Mouse (Mus musculus): ENCODE measurements around the gene Sos2. TPM values are rescaled to one million over a fixed set of nuclear protein-coding genes. Genes with fewer than 3 reads are reported as not detected.
A peak's percentile ranks its signal among the peaks of the same experiment; 100 is the strongest.
"Not testable (repeated sequence)": the region's sequence is repeated elsewhere in the genome, so short reads cannot be mapped to it uniquely, and the experiment has no call there.

Sos2 gene
- total RNA-seq, 2 experiments from 2014 or later, result 27.7 to 34.3 TPM

DNA sequence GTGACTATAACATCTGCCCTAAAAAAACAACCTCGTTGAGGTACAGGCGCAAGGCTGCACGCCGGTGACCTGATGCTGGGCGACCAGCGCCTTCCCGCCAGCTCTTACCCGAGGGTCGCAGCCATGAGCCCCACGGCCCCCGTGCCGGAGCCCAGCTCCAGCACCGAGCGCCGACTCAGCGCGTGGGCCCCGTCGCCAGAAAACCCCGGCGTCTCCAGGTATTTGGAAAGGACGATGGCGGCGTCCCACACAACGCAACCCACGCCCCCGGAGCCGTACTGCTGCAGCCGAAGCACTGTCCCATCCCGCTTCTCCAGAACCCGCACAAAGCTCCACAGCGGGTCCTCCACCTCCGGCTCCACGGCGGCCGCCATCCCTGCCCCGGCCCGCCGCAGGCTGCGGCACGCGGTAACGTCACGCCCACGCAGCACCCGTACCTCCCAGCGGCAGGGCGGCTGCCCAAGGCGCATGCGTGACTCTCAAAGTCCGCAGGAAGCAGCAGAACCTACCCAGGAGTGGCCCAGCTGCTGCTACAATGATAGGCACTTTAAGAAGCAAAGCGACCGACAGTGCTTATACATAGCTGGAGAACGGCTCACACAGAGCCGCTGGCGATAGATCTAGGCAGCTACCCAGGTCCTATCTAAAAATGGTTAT lies 98.9 kb downstream of the Sos2 start, which contains the start of gene Vcpkmt:
Gene Vcpkmt, minus strand, starts transcription at position 416 of the 657 bp plus-strand sequence.
- intact Hi-C loops (cut with DNase I), result loop anchor here (10.0 kb wide), 1 partner anchor 388 kb away; the partner anchor contains the start of genes Dnaaf2 and Gm49383

DNA sequence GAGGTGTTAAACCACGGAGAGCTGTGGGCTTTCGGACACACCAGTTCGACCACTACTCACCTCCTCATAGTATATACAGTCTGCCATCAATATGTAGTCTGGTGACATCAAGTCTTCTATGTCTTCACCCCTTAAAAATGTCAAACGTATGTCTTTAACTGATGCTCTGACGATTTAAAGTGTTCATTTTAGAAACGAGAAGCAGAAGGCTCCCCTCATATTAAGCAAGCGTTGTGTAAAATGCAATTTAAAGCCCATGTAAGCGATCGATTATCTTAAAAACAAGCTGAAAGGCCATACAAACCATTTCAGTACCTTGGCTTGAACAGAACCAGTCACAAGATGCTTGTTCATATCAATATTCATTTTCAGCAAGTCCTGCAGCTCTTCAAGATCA lies 99.4 kb downstream of the Sos2 start:
- DNase-seq (ENCODE audit: extremely low spot score in 1 of 2, low spot score in 2 of 2), result no peak
- intact Hi-C loops (cut with DNase I), result loop anchor here (10.0 kb wide), 1 partner anchor 387 kb away; the partner anchor contains the start of genes Dnaaf2 and Gm49383

More for the DNA sequence above, 98.9 kb downstream of the Sos2 start, which contains the start of gene Vcpkmt:
- DNase-seq (ENCODE audit: extremely low spot score in 1 of 2, low spot score in 2 of 2), result peak; percentile 84 to 95

DNA sequence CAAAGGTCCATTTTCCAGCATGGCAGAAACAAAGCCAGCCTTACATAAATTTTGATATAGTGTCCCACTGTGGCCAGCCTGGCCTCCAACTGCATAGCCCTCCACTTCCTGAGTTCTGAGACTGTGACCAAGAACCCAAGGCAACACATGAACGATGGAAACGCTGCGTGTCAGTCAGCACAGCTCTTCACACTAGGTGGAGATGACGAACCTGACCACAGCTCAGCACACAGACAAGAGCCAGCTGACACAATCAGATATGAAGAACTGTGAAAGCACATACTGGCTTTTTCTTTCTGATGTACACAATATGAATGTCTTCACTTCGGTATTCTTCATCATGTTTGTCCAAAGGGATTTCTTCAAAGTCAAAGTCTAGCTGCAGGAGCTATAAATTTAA lies 102.0 kb downstream of the Sos2 start:
- DNase-seq (ENCODE audit: extremely low spot score in 1 of 2, low spot score in 2 of 2), result no peak
- intact Hi-C loops (cut with DNase I), result loop anchor here (10.0 kb wide), 1 partner anchor 385 kb away; the partner anchor contains the start of genes Dnaaf2 and Gm49383

DNA sequence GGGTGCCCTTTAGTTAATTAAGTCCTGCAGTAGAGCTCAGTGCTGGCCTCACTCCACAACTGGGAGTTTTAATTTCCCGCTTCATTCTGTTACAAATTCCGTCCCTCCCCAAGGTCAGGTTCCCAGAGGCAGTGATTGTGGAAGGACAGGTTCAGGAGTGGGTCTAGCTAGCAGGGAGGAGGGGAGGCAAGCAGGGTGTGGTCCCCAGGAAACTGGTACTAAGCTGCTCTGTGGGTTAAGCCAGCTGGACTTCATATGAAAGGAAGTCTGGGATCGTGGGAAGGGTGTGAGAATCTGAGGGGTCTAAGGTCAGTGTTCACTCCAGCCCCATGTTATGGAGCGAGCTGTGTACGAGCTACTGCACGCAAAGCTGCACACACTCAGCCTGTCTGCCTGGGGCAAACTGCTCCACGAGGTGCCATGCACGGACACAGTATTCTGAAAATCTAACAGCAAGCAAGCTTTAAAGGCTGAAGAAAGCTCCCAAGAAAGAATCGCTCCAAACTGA lies 105.5 kb downstream of the Sos2 start:
- DNase-seq (ENCODE audit: extremely low spot score in 1 of 2, low spot score in 2 of 2), result no peak
- intact Hi-C loops (cut with DNase I), result no loop called here

DNA sequence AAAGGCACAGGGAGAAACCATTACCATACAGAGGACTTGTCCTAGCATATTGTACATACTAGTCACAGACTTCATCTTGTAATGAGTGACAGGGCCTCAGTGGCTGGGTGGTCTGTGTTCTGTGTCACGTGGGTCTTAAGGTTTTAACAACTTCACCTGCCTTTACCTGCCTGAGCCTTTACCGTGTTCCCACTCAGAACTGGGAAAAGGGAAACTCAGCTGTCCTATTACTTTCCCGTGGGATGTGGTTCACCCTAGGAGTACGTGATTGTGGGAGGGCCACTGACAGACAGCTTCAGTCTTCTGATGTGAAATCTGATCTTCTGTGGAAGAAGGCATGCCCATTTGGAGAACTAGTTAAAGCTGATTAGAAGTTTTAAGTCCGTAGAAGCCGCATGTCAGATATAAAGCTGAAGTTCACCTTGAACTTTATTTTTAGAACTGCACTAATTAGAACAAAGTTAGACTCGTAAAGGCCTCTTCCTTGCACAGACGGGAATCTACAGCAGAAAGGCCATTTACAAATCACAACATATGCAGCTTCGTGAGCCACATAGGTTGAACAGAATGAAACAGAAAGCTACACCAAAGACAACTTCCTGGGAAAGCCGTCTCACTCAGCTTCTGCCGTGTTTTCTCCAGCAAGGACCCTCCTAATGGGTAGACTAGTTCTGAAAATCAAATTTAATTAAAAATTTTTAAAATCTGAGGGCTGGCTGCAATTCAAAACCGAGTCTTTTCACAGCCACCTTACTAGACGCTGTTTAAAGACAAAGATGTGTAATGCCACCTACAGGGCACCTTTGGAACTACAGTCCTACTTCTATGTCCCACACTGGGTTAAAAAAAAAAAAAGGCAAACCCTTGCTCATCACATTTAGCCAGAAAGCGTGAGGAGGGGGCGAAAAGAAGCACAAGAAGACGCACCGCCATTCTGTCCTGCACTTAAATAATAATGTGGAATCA lies 107.5 kb downstream of the Sos2 start:
- intact Hi-C loops (cut with DNase I), result loop anchor here (5.0 kb wide), 1 partner anchor 202 kb away; the partner anchor contains the start of genes Arf6 and Gm9887
- DNase-seq (ENCODE audit: extremely low spot score in 1 of 2, low spot score in 2 of 2), result peak; percentile 77 to 78

DNA sequence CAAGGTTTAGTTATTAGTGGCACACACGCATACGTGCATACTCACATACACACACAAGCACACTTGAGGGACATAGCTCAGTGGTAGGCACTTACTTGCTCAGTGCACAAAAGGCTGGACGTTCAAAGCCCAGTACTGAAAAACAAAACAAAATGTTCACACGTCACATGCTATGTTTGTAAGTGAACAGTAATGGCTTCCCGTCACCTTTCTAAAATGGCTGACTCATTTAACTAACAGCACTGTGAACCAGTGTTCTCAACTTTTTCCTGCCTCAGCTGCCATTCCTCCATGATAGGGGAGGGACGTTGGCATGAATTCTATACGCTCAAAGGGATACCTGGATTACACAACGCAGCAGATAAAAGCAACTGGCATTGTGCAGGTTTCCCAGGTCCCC lies 108.4 kb downstream of the Sos2 start:
- intact Hi-C loops (cut with DNase I), result loop anchor here (5.0 kb wide), 1 partner anchor 201 kb away; the partner anchor contains the start of genes Arf6 and Gm9887
- DNase-seq (ENCODE audit: extremely low spot score in 1 of 2, low spot score in 2 of 2), result no peak

DNA sequence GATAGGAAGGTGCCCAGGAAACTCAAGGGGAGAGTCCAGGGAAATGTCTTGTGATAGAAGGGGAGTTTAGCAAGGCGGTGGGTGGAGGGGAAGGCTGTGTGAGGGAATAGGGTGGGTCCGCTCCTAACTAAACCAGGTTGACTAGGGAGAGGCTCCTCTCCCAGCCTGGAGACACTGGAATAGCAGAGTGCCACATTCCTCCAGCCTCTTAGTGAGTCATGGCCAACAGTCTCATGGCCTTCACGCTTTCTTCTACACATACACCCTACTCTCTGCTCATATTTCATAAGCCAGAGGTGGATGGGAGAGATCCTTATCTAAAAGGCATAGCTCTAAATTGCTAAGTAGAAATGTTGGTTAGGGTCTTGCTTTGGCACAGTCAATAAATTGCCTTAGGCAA lies 111.7 kb downstream of the Sos2 start:
- intact Hi-C loops (cut with DNase I), result loop anchor here (5.0 kb wide), 1 partner anchor 198 kb away; the partner anchor contains the start of genes Arf6 and Gm9887
- no peak for DNase-seq (ENCODE audit: extremely low spot score in 1 of 2, low spot score in 2 of 2)

DNA sequence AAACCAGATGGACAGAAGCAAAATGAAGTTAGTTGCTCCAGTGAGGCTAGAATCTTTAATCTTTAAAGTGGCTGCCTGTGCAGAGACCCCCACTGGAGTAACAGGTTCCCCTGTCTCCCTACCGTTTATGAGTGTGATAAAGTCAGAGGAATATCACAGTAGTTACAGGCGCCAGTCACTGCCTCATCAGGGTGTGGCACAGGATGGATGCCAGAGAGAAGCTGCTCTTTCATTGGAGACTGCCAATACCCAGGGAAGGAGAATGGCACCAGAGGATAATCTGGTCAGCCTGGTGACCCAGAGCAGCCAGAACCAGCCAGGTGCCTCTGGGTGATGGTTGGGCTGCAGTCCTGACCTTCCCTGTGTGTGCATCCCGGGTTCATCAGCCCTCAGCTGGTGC lies 113.4 kb downstream of the Sos2 start:
- intact Hi-C loops (cut with DNase I), result no loop called here

DNA sequence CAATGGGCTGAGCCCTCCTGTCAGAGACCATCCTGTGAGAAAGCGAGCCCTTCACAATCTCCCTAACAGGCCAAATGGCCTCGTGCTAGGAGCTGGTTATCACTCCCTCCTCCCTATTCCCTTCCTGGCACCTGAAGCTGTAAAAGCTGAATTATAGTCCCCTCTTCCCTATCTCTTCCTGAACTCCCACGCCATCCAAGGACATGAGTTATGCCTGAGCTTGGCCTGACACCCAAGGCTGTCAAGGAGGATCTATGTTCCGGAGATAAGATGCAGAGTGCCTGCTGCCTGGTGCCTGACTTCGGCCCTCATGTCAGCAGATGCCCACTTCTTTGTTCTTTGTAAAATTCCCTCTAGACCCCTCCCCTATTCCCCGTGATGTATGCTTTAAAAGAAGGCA lies 120.6 kb downstream of the Sos2 start:
- intact Hi-C loops (cut with DNase I); DNase-seq (ENCODE audit: extremely low spot score in 1 of 2, low spot score in 2 of 2): not testable (repeated sequence)

More for the DNA sequence above, 113.4 kb downstream of the Sos2 start:
- no peak for DNase-seq (ENCODE audit: extremely low spot score in 1 of 2, low spot score in 2 of 2)

DNA sequence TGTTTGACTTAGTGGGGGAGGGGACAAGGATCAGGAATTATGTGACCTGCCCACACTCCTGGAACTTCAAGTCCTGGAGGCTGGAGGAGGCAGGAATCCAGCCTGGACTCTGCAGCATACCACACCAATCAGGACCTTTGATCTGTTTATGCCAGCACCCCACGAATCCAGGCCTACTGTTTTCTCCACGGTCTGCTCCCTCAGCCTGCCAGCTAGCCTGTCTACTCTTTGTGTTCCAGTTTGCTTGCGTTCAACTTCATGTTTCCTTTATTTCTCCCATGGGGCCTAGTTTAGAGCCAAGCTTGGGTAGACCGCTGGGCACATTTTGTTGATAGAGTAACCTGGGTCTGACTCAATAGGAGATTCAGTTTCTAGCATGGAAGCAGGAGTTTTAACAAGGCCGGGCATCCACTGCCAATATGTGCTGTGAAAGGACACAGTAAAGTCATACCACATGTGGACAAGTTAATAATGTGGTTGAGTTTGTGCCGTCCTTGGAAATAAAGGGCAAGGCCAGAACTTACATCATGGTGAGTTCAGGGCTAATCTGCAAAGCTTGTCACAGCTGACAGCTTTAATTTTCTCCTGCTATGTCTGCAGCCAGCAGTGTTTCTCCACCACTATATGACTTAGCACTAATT lies 125.3 kb downstream of the Sos2 start:
- intact Hi-C loops (cut with DNase I), result no loop called here

DNA sequence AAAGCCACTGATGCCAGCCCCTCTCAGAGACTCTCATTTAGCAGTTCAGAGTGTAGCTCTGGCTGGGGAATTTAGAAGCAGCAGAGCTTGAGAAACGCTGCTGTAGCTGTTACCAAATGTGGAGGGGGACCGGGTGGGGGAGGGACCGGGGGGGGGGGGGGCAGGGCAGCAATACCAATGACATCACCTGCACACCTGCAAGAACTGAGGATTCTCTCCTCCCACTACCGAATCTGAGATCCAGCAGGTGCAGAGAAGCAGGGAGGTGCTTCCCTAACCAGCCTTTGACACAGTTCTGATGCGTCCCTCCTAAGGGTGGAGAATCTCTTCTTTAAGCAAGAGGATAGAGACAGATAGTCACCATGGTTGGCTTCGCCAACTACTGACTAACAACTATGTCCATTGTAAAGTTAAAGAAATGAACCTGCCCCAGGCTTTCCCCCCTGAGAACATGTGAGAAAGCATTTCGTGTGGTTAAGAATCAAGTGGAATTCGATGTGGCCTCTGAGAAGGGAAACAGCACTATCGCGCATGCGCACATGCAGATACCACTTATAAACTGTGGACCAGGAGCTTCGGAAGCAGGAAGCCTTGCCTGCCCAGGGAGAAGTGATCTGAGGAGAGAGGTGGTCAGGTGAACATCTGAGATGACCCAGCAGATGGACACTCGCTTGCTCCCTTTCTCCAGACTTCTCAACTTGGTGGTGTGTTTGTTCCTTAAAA lies 136.0 kb downstream of the Sos2 start:
- intact Hi-C loops (cut with DNase I), result no loop called here
- no peak for DNase-seq (ENCODE audit: extremely low spot score in 1 of 2, low spot score in 2 of 2)

More for the DNA sequence above, 125.3 kb downstream of the Sos2 start:
- no peak for DNase-seq (ENCODE audit: extremely low spot score in 1 of 2, low spot score in 2 of 2)

DNA sequence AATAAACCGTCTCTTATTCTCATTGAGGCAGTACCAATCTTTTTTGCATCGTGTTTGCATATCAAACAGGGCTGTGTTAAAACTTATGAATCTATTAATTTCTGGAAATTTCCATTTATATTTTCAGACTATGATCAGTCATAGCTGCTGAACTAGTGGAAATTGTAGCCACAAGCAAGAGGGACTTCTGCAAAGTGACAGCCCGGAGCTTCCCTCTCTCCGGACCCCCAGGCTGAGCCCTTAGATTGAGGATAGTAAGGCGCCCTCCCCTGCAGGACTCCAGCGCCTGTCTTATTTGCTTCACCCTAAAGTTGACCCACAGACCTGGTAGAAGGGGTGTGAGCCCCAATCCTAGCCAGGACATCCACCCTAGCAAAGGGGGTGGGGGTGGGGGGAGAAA lies 136.7 kb downstream of the Sos2 start:
- no peak for DNase-seq (ENCODE audit: extremely low spot score in 1 of 2, low spot score in 2 of 2)
- intact Hi-C loops (cut with DNase I), result no loop called here

DNA sequence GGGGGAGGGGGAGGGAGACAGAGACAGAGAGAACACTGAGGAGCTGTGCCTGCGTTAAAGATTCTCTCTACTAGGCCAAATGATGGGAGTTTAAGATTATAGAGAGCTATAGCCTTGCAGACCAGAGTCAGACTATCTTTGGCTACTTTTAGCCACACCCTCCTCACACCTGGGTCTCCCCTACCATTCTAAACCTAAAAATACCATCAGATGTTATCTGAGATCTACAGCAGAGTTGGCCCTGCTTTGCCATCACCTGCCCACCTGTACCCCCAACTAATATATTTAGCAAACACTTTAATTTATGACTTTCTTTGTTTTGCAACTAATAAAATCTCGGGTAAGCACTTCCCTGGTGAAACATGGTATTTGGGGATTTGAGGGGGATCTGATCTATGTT lies 137.1 kb downstream of the Sos2 start:
- DNase-seq (ENCODE audit: extremely low spot score in 1 of 2, low spot score in 2 of 2), result no peak
- intact Hi-C loops (cut with DNase I), result no loop called here

DNA sequence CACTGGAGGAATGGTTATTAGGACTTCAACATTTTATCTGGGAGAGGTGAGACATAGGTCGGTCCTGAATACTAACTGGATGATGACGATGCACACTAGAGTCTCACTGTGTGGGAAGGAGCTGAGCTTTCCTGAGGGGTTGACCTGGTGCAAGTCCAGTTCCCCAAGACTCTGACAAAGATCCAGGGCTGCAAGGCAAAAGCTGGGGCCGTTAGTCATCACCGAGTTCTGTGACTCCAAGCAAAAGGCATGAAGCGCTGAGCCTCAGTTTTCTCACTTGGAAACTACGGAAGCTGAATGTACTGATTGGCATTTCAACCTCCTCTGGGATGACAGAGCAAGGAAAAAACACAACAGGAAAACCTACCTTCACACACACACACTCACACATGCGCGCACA lies 139.3 kb downstream of the Sos2 start:
- no peak for DNase-seq (ENCODE audit: extremely low spot score in 1 of 2, low spot score in 2 of 2)
- intact Hi-C loops (cut with DNase I), result no loop called here

DNA sequence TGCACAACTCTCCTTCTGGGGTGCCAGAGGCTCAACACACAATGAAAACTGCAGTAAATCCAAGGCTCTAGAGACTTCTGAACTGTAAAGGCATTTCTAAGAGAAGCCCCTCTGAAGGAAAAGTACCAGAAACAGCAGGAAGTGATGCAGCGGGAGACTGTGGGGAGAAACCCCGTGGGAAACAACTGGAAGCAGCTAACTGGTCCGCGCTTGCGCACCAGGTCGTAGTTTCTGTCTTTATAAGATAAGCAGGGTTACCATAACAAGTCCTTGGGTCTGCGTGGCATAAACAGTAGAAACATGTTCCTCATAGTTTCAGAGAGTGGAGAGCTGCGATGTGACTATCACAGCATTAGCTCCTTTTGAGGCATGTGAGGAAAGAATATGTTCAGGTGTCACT lies 140.0 kb downstream of the Sos2 start:
- intact Hi-C loops (cut with DNase I), result no loop called here
- DNase-seq (ENCODE audit: extremely low spot score in 1 of 2, low spot score in 2 of 2), result peak in 1 of 2 experiments; percentile 42

DNA sequence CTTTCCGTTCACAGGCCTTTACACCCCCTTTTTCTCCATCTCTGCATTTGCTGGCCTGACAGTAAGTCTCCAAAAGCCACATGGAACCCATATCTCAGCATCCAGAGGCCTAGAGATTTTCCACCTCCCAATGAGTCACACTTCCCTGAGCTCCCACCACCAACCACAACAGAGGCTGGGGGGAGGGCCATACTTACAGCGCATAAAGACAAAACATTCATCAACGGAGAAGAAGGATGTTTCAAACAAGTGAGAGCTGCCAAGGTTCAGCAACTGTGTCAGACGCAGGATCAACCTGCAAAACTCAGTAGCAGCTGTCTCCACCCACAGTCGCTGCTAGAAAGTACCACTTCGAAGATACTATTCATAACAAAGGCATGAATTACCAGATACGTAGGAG lies 142.3 kb downstream of the Sos2 start:
- intact Hi-C loops (cut with DNase I), result no loop called here
- no peak for DNase-seq (ENCODE audit: extremely low spot score in 1 of 2, low spot score in 2 of 2)

DNA sequence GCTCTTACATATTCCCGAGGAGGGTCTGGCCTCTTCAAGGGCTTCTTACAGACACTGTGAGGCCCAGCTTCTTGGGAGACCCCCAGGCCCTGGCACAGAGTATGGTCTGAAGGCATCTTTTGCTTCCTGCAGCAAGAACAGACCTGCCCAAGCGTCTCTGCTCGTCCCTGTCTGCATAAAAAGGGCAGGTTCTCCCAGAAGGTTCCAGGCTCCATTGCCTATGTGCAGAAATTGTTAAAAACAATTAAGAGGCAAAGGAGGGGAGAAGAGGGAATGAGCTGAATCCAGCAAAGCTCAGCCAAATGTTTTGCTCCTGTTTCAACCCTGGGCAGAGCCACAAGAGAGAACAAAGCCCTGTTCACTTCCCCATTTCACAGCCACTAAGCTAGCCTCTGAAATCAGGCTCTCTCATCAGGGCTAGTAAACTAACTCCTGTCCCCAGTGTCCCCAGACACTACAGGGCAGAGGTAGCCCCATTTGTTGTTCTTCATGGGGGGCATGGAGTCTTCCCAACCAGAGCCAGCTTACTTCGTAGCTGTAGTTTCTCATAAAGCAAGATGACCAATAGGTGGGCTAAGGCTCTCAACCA lies 143.2 kb downstream of the Sos2 start:
- no peak for DNase-seq (ENCODE audit: extremely low spot score in 1 of 2, low spot score in 2 of 2)
- intact Hi-C loops (cut with DNase I), result no loop called here

All from left cerebral cortex, postnatal 10 days (tissue).